Mouse (Mus musculus): ENCODE data around the gene Tcf20.
"Not testable (repeated sequence)": the region's sequence is repeated elsewhere in the genome, so short reads cannot be mapped to it uniquely, and the experiment has no call there.

Tcf20 gene

GRCm38 (mm10) chr15:82904526-82904925 lies 83.1 kb downstream of the Tcf20 start:
- intact Hi-C loops (cut with DNase I): no loop called here

- intact Hi-C loops (cut with DNase I): no loop called here
Measured at GRCm38 (mm10) chr15:82902521-82902920, 85.2 kb downstream of the Tcf20 start.

- intact Hi-C loops (cut with DNase I): no loop called here
Measured at GRCm38 (mm10) chr15:82901306-82901705, 86.4 kb downstream of the Tcf20 start.

- intact Hi-C loops (cut with DNase I): no loop called here
Measured at GRCm38 (mm10) chr15:82900331-82900730, 87.3 kb downstream of the Tcf20 start.

- intact Hi-C loops (cut with DNase I): no loop called here
Measured at GRCm38 (mm10) chr15:82899676-82900301, 87.9 kb downstream of the Tcf20 start.

GRCm38 (mm10) chr15:82898740-82899675 lies 88.7 kb downstream of the Tcf20 start:
- intact Hi-C loops (cut with DNase I): no loop called here

- intact Hi-C loops (cut with DNase I): no loop called here
Measured at GRCm38 (mm10) chr15:82898141-82898739, 89.4 kb downstream of the Tcf20 start.

GRCm38 (mm10) chr15:82896336-82896735 lies 91.3 kb downstream of the Tcf20 start:
- intact Hi-C loops (cut with DNase I): no loop called here

GRCm38 (mm10) chr15:82890470-82890869 lies 97.2 kb downstream of the Tcf20 start:
- intact Hi-C loops (cut with DNase I): no loop called here

GRCm38 (mm10) chr15:82889426-82889825 lies 98.2 kb downstream of the Tcf20 start:
- intact Hi-C loops (cut with DNase I): no loop called here

- intact Hi-C loops (cut with DNase I): no loop called here
Measured at GRCm38 (mm10) chr15:82888466-82888865, 99.2 kb downstream of the Tcf20 start.

GRCm38 (mm10) chr15:82877309-82877708 lies 110.4 kb downstream of the Tcf20 start:
- intact Hi-C loops (cut with DNase I): no loop called here

- intact Hi-C loops (cut with DNase I): no loop called here
Measured at GRCm38 (mm10) chr15:82876863-82877262, 110.8 kb downstream of the Tcf20 start.

GRCm38 (mm10) chr15:82872037-82872436 lies 115.6 kb downstream of the Tcf20 start:
- intact Hi-C loops (cut with DNase I): no loop called here

GRCm38 (mm10) chr15:82866286-82866685 lies 121.4 kb downstream of the Tcf20 start:
- intact Hi-C loops (cut with DNase I): not testable (repeated sequence)

GRCm38 (mm10) chr15:82863674-82864073 lies 124.0 kb downstream of the Tcf20 start:
- intact Hi-C loops (cut with DNase I): no loop called here

GRCm38 (mm10) chr15:82856652-82857378 lies 130.9 kb downstream of the Tcf20 start:
- intact Hi-C loops (cut with DNase I): no loop called here

GRCm38 (mm10) chr15:82856065-82856464 lies 131.6 kb downstream of the Tcf20 start:
- intact Hi-C loops (cut with DNase I): no loop called here

GRCm38 (mm10) chr15:82839146-82839545 lies 148.5 kb downstream of the Tcf20 start:
- intact Hi-C loops (cut with DNase I): no loop called here

- intact Hi-C loops (cut with DNase I): no loop called here
Measured at GRCm38 (mm10) chr15:82829917-82830316, 157.8 kb downstream of the Tcf20 start.

GRCm38 (mm10) chr15:82825866-82826265 lies 161.8 kb downstream of the Tcf20 start:
- intact Hi-C loops (cut with DNase I): no loop called here

Data from adrenal gland (tissue).